Mouse (Mus musculus): Measurements from ENCODE around the gene Tbc1d2. TPM values are rescaled to one million over a fixed set of nuclear protein-coding genes. Genes with fewer than 3 reads are reported as not detected.

Tbc1d2 gene
- 0.36 TPM for polyA plus RNA-seq (2015; fragmentation: Illumina TruSeq; extraction: RNeasy Lipid Tissue Mini Kit (QIAGEN cat#74804); ENCODE audit: insufficient read depth, low replicate concordance)

DNA sequence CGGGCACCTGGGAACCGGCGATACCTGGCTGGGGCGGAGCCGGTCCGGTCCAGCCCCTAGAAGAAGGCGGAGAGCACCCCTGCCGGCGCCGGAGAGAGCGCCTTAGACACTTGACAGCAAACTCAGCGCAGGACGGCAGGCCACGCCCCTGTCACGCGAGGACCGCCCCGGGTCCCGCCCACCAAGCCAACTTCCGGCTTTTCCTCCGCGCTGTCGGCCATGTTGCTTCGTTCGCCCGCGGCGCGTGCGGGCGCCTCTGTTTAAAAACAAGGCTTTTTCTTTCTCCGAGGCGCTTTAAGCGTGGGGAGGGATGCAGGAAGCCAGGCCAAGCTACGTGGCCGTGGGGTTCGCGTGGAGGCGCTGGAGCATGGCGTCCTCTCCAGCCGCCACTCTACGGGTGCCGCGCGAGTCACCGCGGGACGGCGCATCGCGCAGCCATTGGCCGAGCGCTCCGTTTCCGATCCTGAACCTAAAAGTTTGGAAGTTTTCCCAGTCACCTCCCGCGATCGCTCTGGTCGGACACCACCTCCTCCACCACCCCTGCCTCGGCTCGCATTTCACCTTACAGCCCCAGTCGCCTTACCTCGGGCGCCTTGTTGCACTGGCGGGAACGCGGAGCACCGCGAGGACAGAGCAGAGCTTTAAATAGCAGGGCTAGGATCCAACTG lies at the start of gene Tbc1d2:
Tbc1d2 (minus strand) TSS at position 124 of the 668 bp plus-strand sequence.

GRCm38 (mm10) chr4:46601844-46602423 lies 48.1 kb downstream of the Tbc1d2 start, which contains the start of gene Coro2a:
Coro2a (minus strand) TSS chr4:46602202.

Other genes with a start within 250 kb of the Tbc1d2 start
- 34.4 TPM for gene Hemgn, start 236.7 kb downstream of the Tbc1d2 start, polyA plus RNA-seq (2015; fragmentation: Illumina TruSeq; extraction: RNeasy Lipid Tissue Mini Kit (QIAGEN cat#74804); ENCODE audit: insufficient read depth, low replicate concordance)
- gene Anp32b, start 199.3 kb downstream of the Tbc1d2 start, polyA plus RNA-seq (2015; fragmentation: Illumina TruSeq; extraction: RNeasy Lipid Tissue Mini Kit (QIAGEN cat#74804); ENCODE audit: insufficient read depth, low replicate concordance), result 384 TPM
- gene Nans, start 161.0 kb downstream of the Tbc1d2 start, polyA plus RNA-seq (2015; fragmentation: Illumina TruSeq; extraction: RNeasy Lipid Tissue Mini Kit (QIAGEN cat#74804); ENCODE audit: insufficient read depth, low replicate concordance), result 42.6 TPM
- gene Trim14, start 114.1 kb downstream of the Tbc1d2 start, polyA plus RNA-seq (2015; fragmentation: Illumina TruSeq; extraction: RNeasy Lipid Tissue Mini Kit (QIAGEN cat#74804); ENCODE audit: insufficient read depth, low replicate concordance), result 56.8 TPM
- gene Coro2a, start 48.0 kb downstream of the Tbc1d2 start, polyA plus RNA-seq (2015; fragmentation: Illumina TruSeq; extraction: RNeasy Lipid Tissue Mini Kit (QIAGEN cat#74804); ENCODE audit: insufficient read depth, low replicate concordance), result 36.0 TPM